Mouse (Mus musculus): ENCODE measurements around the gene Mrpl38. TPM values are rescaled to one million over a fixed set of nuclear protein-coding genes. Genes with fewer than 3 reads are reported as not detected.

Gene Mrpl38
- polyA plus RNA-seq, 1 experiment from 2014 or later = 119 TPM

DNA sequence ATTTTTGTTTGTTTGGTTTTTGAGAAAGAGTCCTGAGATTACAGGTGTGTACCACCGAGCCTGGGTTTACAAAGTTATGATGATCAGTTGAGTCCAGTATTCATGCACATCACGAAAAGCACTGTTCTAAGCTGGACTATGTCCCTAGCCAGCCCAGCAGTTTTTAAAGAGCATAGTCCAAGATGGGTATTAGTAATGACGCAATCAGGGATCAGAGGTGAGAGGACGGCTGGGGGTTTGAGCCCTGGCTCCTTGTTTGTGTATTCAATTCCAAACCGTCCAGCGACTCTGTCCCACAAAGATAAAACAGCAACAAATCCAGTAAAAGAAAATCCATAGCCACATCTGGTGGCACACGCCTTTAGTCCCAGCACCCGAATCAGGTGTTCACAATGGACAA lies 50.5 kb downstream of the Mrpl38 start:
- peaks cover 8% of the 10 kb centered on the region for H3K36me3 ChIP-seq (ENCODE audit: insufficient read depth, low read length)
- peak overlapping the region; percentile 87; the same call in 1 of the 2 replicates for H3K27ac ChIP-seq (ENCODE audit: low read length)

GRCm38 (mm10) chr11:116087194-116088130 lies 51.2 kb downstream of the Mrpl38 start:
- Histone ChIP-seq H3K4me1 (ENCODE audit: insufficient read depth, low read length) (peaks cover 16% of the 10 kb centered on the region), H3K9me3 (ENCODE audit: low read length) (no peaks in the 10 kb centered on the region), H3K27ac (ENCODE audit: low read length) (peak overlapping the region; percentile 87), H3K4me3 (ENCODE audit: low read length) (peak overlapping the region; percentile 55), H3K4me2 (replicated peaks; ENCODE audit: low read depth, low read length) (peak overlapping the region; percentile 61), H3K36me3 (ENCODE audit: insufficient read depth, low read length) (peaks cover 12% of the 10 kb centered on the region), H3K9ac (replicated peaks; ENCODE audit: low read length) (peak overlapping the region; percentile 64), H3K27me3 (ENCODE audit: insufficient read depth, low read length) (no peaks in the 10 kb centered on the region)
- WGBS = 3% methylated on average over 31 of the region's 31 CpGs
- ATAC-seq (ENCODE audit: low FRiP score, low TSS enrichment) = peak; percentile 82

More for the DNA sequence above, 50.5 kb downstream of the Mrpl38 start:
- no peak for ATAC-seq (ENCODE audit: low FRiP score, low TSS enrichment)
- Histone ChIP-seq H3K4me1 (ENCODE audit: insufficient read depth, low read length) (peaks cover 16% of the 10 kb centered on the region), H3K9me3 (ENCODE audit: low read length) (no peaks in the 10 kb centered on the region), H3K4me2 (replicated peaks; ENCODE audit: low read depth, low read length) (peak overlapping the region; percentile 61), H3K9ac (replicated peaks; ENCODE audit: low read length) (no peak overlapping the region), H3K27me3 (ENCODE audit: insufficient read depth, low read length) (no peaks in the 10 kb centered on the region), H3K4me3 (ENCODE audit: low read length) (no peak overlapping the region)
- WGBS = 88% methylated on average over 8 of the region's 8 CpGs

GRCm38 (mm10) chr11:116086258-116087193 lies 52.1 kb downstream of the Mrpl38 start, which contains the start of gene Wbp2:
Gene Wbp2, minus strand, starts transcription at chr11:116086995.
- peak; percentile 96 for ATAC-seq (ENCODE audit: low FRiP score, low TSS enrichment)
- Histone ChIP-seq H3K36me3 (ENCODE audit: insufficient read depth, low read length) (peaks cover 19% of the 10 kb centered on the region), H3K9ac (replicated peaks; ENCODE audit: low read length) (peak within 1 kb of the TSS; percentile 64), H3K4me3 (ENCODE audit: low read length) (peak within 1 kb of the TSS; percentile 55), H3K9me3 (ENCODE audit: low read length) (no peaks in the 10 kb centered on the region), H3K27ac (ENCODE audit: low read length) (peak within 1 kb of the TSS; percentile 87), H3K27me3 (ENCODE audit: insufficient read depth, low read length) (no peaks in the 10 kb centered on the region), H3K4me2 (replicated peaks; ENCODE audit: low read depth, low read length) (peak within 1 kb of the TSS; percentile 65), H3K4me1 (ENCODE audit: insufficient read depth, low read length) (peaks cover 16% of the 10 kb centered on the region)
- WGBS = 2% methylated on average over 36 of the region's 43 CpGs

- no peak overlapping the region for H3K9ac ChIP-seq (replicated peaks; ENCODE audit: low read length)
- H3K27me3 ChIP-seq (ENCODE audit: insufficient read depth, low read length) = no peaks in the 10 kb centered on the region
- no peak overlapping the region for H3K4me2 ChIP-seq (replicated peaks; ENCODE audit: low read depth, low read length)
- H3K4me1 ChIP-seq (ENCODE audit: insufficient read depth, low read length) = peaks cover 18% of the 10 kb centered on the region
- no peak for ATAC-seq (ENCODE audit: low FRiP score, low TSS enrichment)
- H3K9me3 ChIP-seq (ENCODE audit: low read length) = no peaks in the 10 kb centered on the region
- H3K4me3 ChIP-seq (ENCODE audit: low read length) = no peak overlapping the region
- no peak overlapping the region for H3K27ac ChIP-seq (ENCODE audit: low read length)
- 88% methylated on average over 6 of the region's 6 CpGs for WGBS
- H3K36me3 ChIP-seq (ENCODE audit: insufficient read depth, low read length) = peaks cover 35% of the 10 kb centered on the region
Observed at GRCm38 (mm10) chr11:116084166-116084565, 54.5 kb downstream of the Mrpl38 start.

DNA sequence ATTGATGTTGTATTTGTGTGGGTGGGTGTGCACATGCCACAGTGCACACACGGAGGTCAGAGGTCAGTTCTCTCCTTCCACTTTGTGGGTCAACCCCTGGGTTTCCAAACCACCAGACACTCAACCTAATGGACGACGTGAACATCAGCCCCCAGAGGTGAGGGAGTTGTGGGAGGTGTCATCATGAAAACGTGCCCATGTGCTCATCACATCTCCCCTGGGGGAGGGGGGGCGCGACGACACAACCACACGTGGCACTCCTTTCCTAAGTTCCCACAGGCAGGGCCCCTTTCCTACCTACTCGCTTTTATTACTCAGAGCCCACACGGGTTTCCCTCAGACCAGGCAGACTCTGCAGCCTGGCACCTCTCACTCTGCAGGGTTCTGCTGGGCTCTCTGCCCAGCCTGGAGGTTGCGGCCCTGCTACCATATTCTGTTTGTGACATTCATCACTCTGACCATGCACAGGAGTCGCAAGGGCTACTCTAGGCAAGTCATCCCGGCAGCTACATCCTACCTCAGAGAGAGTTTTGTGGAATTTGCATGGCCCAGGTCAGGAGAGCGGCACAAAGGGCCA lies 55.5 kb downstream of the Mrpl38 start:
- H3K4me3 ChIP-seq (ENCODE audit: low read length) = no peak overlapping the region
- H3K9me3 ChIP-seq (ENCODE audit: low read length) = no peaks in the 10 kb centered on the region
- H3K27ac ChIP-seq (ENCODE audit: low read length) = no peak overlapping the region
- ATAC-seq (ENCODE audit: low FRiP score, low TSS enrichment) = no peak
- H3K36me3 ChIP-seq (ENCODE audit: insufficient read depth, low read length) = peaks cover 39% of the 10 kb centered on the region
- 89% methylated on average over 14 of the region's 14 CpGs for WGBS
- no peak overlapping the region for H3K4me2 ChIP-seq (replicated peaks; ENCODE audit: low read depth, low read length)
- peaks cover 25% of the 10 kb centered on the region for H3K4me1 ChIP-seq (ENCODE audit: insufficient read depth, low read length)
- no peaks in the 10 kb centered on the region for H3K27me3 ChIP-seq (ENCODE audit: insufficient read depth, low read length)
- no peak overlapping the region for H3K9ac ChIP-seq (replicated peaks; ENCODE audit: low read length)

Other genes with a start within 250 kb of the Mrpl38 start
- gene Smim5, start 238.9 kb downstream of the Mrpl38 start, polyA plus RNA-seq (2015; fragmentation: Nextera tagmentation; extraction: Ambion mirVana) = 4.7 and 5.0 TPM in 2 replicates
- gene Smim6, start 226.9 kb downstream of the Mrpl38 start, polyA plus RNA-seq (2015; fragmentation: Nextera tagmentation; extraction: Ambion mirVana) = 11.8 and 12.8 TPM in 2 replicates
- 35.9 and 38.9 TPM in 2 replicates for gene Sap30bp, start 205.6 kb downstream of the Mrpl38 start, polyA plus RNA-seq (2015; fragmentation: Nextera tagmentation; extraction: Ambion mirVana)
- gene Recql5, start 205.4 kb downstream of the Mrpl38 start, polyA plus RNA-seq (2015; fragmentation: Nextera tagmentation; extraction: Ambion mirVana) = 25.3 and 26.9 TPM in 2 replicates
- gene Itgb4, start 164.2 kb downstream of the Mrpl38 start, polyA plus RNA-seq (2015; fragmentation: Nextera tagmentation; extraction: Ambion mirVana) = 2.5 and 3.4 TPM in 2 replicates
- 222 and 240 TPM in 2 replicates for gene Galk1, start 126.1 kb downstream of the Mrpl38 start, polyA plus RNA-seq (2015; fragmentation: Nextera tagmentation; extraction: Ambion mirVana)
- gene H3f3b, start 110.9 kb downstream of the Mrpl38 start, polyA plus RNA-seq (2015; fragmentation: Nextera tagmentation; extraction: Ambion mirVana) = 1,676 and 1,744 TPM in 2 replicates
- 41.2 and 46.6 TPM in 2 replicates for gene Unk, start 108.5 kb downstream of the Mrpl38 start, polyA plus RNA-seq (2015; fragmentation: Nextera tagmentation; extraction: Ambion mirVana)
- 1.00 and 1.4 TPM in 2 replicates for gene Unc13d, start 60.9 kb downstream of the Mrpl38 start, polyA plus RNA-seq (2015; fragmentation: Nextera tagmentation; extraction: Ambion mirVana)
- 99.4 and 123 TPM in 2 replicates for gene Wbp2, start 51.9 kb downstream of the Mrpl38 start, polyA plus RNA-seq (2015; fragmentation: Nextera tagmentation; extraction: Ambion mirVana)
- 23.9 and 31.2 TPM in 2 replicates for gene Trim47, start 11.7 kb downstream of the Mrpl38 start, polyA plus RNA-seq (2015; fragmentation: Nextera tagmentation; extraction: Ambion mirVana)
- 4.9 and 6.3 TPM in 2 replicates for gene Trim65, start 7.7 kb downstream of the Mrpl38 start, polyA plus RNA-seq (2015; fragmentation: Nextera tagmentation; extraction: Ambion mirVana)
- 38.7 and 45.6 TPM in 2 replicates for gene Fbf1, start 29.3 kb upstream of the Mrpl38 start, polyA plus RNA-seq (2015; fragmentation: Nextera tagmentation; extraction: Ambion mirVana)
- gene Ten1, start 60.0 kb upstream of the Mrpl38 start, polyA plus RNA-seq (2015; fragmentation: Nextera tagmentation; extraction: Ambion mirVana) = 85.0 and 85.9 TPM in 2 replicates
- gene Acox1, start 60.2 kb upstream of the Mrpl38 start, polyA plus RNA-seq (2015; fragmentation: Nextera tagmentation; extraction: Ambion mirVana) = 46.1 and 48.8 TPM in 2 replicates
- gene Evpl, start 99.2 kb upstream of the Mrpl38 start, polyA plus RNA-seq (2015; fragmentation: Nextera tagmentation; extraction: Ambion mirVana) = 3.5 and 4.1 TPM in 2 replicates
- gene Srp68, start 135.3 kb upstream of the Mrpl38 start, polyA plus RNA-seq (2015; fragmentation: Nextera tagmentation; extraction: Ambion mirVana) = 95.9 and 96.7 TPM in 2 replicates
- gene Galr2, start 142.1 kb upstream of the Mrpl38 start, polyA plus RNA-seq (2015; fragmentation: Nextera tagmentation; extraction: Ambion mirVana) = 0.14 and 0.19 TPM in 2 replicates
- 71.5 and 72.5 TPM in 2 replicates for gene Exoc7, start 168.4 kb upstream of the Mrpl38 start, polyA plus RNA-seq (2015; fragmentation: Nextera tagmentation; extraction: Ambion mirVana)
- 2.7 and 3.5 TPM in 2 replicates for gene Foxj1, start 196.5 kb upstream of the Mrpl38 start, polyA plus RNA-seq (2015; fragmentation: Nextera tagmentation; extraction: Ambion mirVana)